Mouse (Mus musculus): ENCODE measurements around the gene 6430548M08Rik.

Gene 6430548M08Rik

GRCm38 (mm10) chr8:120184366-120184765, 70.4 kb downstream of the 6430548M08Rik start:
- DNase-seq (ENCODE audit: low read depth) = no peak

- peak; percentile 49 for DNase-seq (ENCODE audit: low read depth)
Measured at GRCm38 (mm10) chr8:120184850-120185792, 71.2 kb downstream of the 6430548M08Rik start.

- no peak for DNase-seq (ENCODE audit: low read depth)
Measured at GRCm38 (mm10) chr8:120186454-120186853, 72.5 kb downstream of the 6430548M08Rik start.

DNA sequence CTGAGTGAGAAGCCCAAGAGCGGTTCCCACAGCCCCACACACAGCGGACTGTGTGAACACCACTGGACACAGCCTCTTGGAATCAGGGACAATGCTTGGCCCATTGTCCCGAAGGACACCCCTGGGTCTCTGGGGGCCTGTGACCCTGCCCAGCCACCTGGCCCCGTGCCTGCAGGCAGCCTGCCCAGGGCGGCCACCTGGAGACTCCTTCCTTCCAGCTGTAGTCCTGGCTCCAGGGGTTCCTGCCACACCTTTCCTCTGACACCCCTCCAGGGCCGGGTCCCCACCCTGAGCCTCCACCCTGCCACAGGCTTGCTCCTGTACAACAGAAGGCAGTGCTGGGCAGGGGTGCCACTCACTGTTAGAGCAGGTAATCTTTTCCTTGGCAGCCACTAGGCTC, 74.6 kb downstream of the 6430548M08Rik start:
- DNase-seq (ENCODE audit: low read depth) = no peak

GRCm38 (mm10) chr8:120189440-120189839, 75.5 kb downstream of the 6430548M08Rik start:
- DNase-seq (ENCODE audit: low read depth) = no peak

GRCm38 (mm10) chr8:120190107-120190809, 76.3 kb downstream of the 6430548M08Rik start:
- no peak for DNase-seq (ENCODE audit: low read depth)

- DNase-seq (ENCODE audit: low read depth) = peak; percentile 96
Measured at GRCm38 (mm10) chr8:120190810-120191413, 77.0 kb downstream of the 6430548M08Rik start.

DNA sequence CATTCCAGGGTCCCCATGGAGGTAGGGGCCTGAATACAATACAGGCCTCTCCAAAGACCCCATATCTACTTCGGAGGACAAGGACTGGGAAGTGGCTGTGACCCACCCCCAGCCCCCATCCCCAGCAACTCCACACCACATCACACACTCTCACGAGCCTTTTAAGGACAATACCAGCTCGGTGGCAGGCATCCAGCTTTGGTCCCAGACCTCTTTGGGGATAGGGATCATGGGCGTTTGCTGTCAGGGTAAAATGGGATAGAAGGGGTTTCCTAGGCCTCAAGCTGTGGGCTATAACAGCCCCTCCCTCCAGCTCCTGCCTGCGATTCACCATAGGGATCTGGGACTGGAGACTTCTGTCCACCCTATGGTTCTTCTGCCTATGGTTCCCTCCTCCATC, 77.7 kb downstream of the 6430548M08Rik start:
- no peak for DNase-seq (ENCODE audit: low read depth)

GRCm38 (mm10) chr8:120192118-120192517, 78.2 kb downstream of the 6430548M08Rik start:
- no peak for DNase-seq (ENCODE audit: low read depth)

GRCm38 (mm10) chr8:120201351-120201750, 87.4 kb downstream of the 6430548M08Rik start:
- no peak for DNase-seq (ENCODE audit: low read depth)

GRCm38 (mm10) chr8:120202546-120202945, 88.6 kb downstream of the 6430548M08Rik start:
- no peak for DNase-seq (ENCODE audit: low read depth)

- DNase-seq (ENCODE audit: low read depth) = no peak
Measured at GRCm38 (mm10) chr8:120204736-120205360, 90.9 kb downstream of the 6430548M08Rik start.

DNA sequence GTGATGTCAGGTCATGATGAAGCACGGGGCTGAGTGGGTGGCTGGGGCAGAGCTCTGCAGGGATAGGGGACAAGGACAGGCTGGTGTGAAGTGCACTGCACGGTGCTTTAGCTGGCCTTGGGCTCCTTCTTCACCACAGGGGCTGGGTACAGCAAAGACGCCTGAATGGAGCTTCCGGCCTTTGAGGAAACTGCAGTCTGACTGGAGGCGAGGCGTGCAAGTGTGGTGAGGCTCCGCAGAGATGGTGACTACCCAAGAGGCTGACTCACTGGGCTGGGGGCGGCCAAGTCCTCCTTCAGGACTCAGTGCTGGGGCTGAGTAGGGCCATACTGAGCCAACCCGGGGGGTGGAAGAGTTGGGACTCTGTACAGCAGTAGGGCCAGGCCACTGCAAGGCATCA, 92.0 kb downstream of the 6430548M08Rik start:
- peak; percentile 56 for DNase-seq (ENCODE audit: low read depth)

DNA sequence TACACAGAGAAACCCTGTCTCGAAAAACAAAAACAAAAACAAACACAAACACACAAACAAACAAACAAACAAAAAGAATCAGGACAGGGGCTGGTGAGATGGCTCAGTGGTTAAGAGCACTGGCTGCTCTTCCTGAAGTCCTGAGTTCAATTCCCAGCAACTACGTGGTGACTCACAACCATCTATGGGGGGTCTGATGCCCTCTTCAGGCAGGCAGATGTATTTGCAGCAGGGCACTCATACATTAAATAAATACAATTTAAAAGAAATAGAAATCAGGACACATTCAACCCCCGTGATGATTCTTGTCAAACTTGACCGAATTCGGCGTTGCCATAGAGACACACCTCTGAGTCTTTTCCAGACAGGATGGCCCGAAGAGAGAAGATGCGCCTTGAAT, 93.4 kb downstream of the 6430548M08Rik start:
- no peak for DNase-seq (ENCODE audit: low read depth)

DNA sequence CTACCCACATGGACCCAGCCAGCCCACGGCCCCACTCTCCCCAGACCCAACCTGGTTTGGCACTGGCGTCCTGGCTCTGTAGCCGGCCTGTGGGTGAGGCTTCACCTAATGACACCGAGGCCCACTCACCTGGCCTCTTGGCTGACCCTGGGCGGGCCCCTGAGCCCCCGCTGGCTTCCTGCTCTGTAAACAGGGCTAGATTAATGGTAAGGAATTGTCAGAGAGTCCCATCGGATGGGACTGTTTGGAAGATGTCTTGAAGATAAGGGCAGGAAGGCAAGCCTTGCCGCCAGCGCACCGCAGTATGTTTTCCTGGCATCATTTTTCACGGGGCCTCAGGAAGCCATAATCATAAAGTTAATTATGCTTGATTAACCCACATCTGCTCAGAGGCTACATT, 94.2 kb downstream of the 6430548M08Rik start:
- no peak for DNase-seq (ENCODE audit: low read depth)

DNA sequence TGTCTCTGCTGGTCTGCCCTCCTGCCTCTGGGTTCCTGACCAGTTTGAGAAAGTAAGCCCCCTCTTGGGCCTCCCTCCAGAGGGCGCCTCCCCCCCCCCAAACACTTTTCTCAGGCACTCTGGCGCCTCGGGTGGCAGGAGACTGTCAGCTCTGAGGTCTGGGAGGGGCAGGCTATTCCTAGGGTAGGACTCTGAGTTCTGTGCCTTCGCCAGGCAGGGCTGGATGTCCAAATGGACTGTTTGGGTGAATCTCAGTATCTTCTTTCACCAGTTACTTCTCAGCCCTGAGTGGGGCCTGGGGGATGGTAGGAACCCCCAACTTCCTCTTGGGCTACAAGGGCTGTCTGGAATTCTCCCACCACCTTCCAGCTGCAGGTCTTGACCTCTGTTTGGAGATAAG, 97.4 kb downstream of the 6430548M08Rik start:
- DNase-seq (ENCODE audit: low read depth) = no peak

- DNase-seq (ENCODE audit: low read depth) = no peak
Measured at GRCm38 (mm10) chr8:120212596-120212995, 98.6 kb downstream of the 6430548M08Rik start.

GRCm38 (mm10) chr8:120213229-120213628, 99.3 kb downstream of the 6430548M08Rik start:
- no peak for DNase-seq (ENCODE audit: low read depth)

DNA sequence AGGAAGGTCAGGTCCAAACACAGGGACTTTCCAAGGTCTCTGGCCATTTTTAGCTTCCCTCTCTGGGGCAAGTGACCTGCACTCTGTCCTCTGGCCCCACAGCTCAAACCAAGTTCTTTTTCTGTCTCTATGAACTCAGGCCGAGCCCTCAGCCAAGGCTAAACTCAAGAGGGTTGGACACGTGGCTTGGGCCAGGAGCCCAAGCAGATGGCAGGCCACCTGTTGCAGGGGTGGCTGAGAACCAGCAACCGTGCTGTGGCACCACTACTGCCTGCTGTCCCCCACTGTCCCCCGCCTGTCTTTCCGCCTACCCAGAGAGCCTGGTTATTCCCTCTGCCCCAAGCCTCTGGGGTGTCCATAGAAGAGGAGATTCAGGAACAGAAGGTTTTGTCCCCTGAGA, 100.0 kb downstream of the 6430548M08Rik start:
- DNase-seq (ENCODE audit: low read depth) = no peak

Measured in NIH3T3 (cell line).